Mouse (Mus musculus) liver, embryonic 16.5 days (tissue): ENCODE results near the gene Kcnj10. TPM values are rescaled to one million over a fixed set of nuclear protein-coding genes. Genes with fewer than 3 reads are reported as not detected.
A peak's percentile ranks its signal among the peaks of the same experiment; 100 is the strongest.

ENCODE experiments used
- ATAC-seq: fragments of 200-750 bp; cut with Nextera tagmentation; 2 replicates; pipeline ENCODE4 v1.8.0; 2017; ENCODE audit warnings: low read depth, mild to moderate bottlenecking, moderate number of reproducible peaks, moderate library complexity
- H3K27ac ChIP-seq: fragments of 300-500 bp; sonication (generic); 2 replicates; pipeline ENCODE4 v1.5.1; 2014; ENCODE audit warnings: mild to moderate bottlenecking, low read length
- H3K27me3 ChIP-seq: fragments of 300-500 bp; sonication (generic); 2 replicates; pipeline ENCODE4 v1.6.1; 2014; ENCODE audit warnings: low read depth, low read length, mixed read lengths; ENCODE audit not compliant: control insufficient read depth, insufficient read depth
- H3K36me3 ChIP-seq: fragments of 300-500 bp; sonication (generic); 2 replicates; pipeline ENCODE4 v1.6.1; 2014; ENCODE audit warnings: mild to moderate bottlenecking; ENCODE audit not compliant: control insufficient read depth, insufficient read depth
- H3K4me1 ChIP-seq: fragments of 300-500 bp; sonication (generic); 2 replicates; pipeline ENCODE4 v1.6.1; 2014; ENCODE audit warnings: low read depth, low read length, mixed read lengths; ENCODE audit not compliant: control insufficient read depth
- H3K4me2 ChIP-seq: fragments of 300-500 bp; sonication (generic); 2 replicates; pipeline ENCODE4 v1.6.1; 2014; ENCODE audit warnings: low read depth, low read length, mixed read lengths
- H3K4me3 ChIP-seq: fragments of 300-500 bp; sonication (generic); 2 replicates; pipeline ENCODE4 v1.5.1; 2014; ENCODE audit warnings: low read depth, mild to moderate bottlenecking, low read length
- H3K9ac ChIP-seq: fragments of 300-500 bp; sonication (generic); 2 replicates; pipeline ENCODE4 v1.6.1; 2014; ENCODE audit warnings: low read depth, low read length
- H3K9me3 ChIP-seq: fragments of 300-500 bp; sonication (generic); replicated peaks from 2 replicates; pipeline ENCODE4 v1.6.1; 2016; ENCODE audit warnings: low read length; ENCODE audit not compliant: control insufficient read depth
- WGBS: fragments of 180-500 bp; shearing (Covaris S2); extraction: QIAGEN DNeasy Blood & Tissue Kit; methylation state at CpG from one replicate; pipeline ENCODE4 v1.1.7; 2014; ENCODE audit not compliant: insufficient replicate concordance; 5-methylcytosine and 5-hydroxymethylcytosine counted together
- polyA plus RNA-seq: library from polyadenylated mRNA; unstranded; fragments of >200 nt; fragmentation: Nextera tagmentation; extraction: Ambion mirVana; gene quantifications from 2 replicates; pipeline ENCODE4 v1.2.1, GENCODE M21; 2015

Kcnj10 gene
- polyA plus RNA-seq, 1 experiment from 2014 or later, result 0.07 TPM

- Histone ChIP-seq H3K4me2 (no peak overlapping the region), H3K36me3 (no peaks in the 10 kb centered on the region), H3K9ac (no peak overlapping the region), H3K27ac (no peak overlapping the region), H3K4me1 (no peaks in the 10 kb centered on the region), H3K4me3 (no peak overlapping the region), H3K9me3 (no peaks in the 10 kb centered on the region), H3K27me3 (no peaks in the 10 kb centered on the region)
- 76% methylated on average over 2 of the region's 2 CpGs for WGBS
- ATAC-seq, result no peak
Observed at GRCm38 (mm10) chr1:172392643-172393170, 51.7 kb downstream of the Kcnj10 start.

GRCm38 (mm10) chr1:172393739-172394138 is 52.7 kb downstream of the Kcnj10 start:
- H3K9me3 ChIP-seq, result no peaks in the 10 kb centered on the region
- no peak overlapping the region for H3K4me3 ChIP-seq
- no peak overlapping the region for H3K9ac ChIP-seq
- H3K4me2 ChIP-seq, result no peak overlapping the region
- no peak overlapping the region for H3K27ac ChIP-seq
- H3K36me3 ChIP-seq, result no peaks in the 10 kb centered on the region
- no peak for ATAC-seq
- no peaks in the 10 kb centered on the region for H3K27me3 ChIP-seq
- 60% methylated on average over 8 of the region's 8 CpGs for WGBS
- no peaks in the 10 kb centered on the region for H3K4me1 ChIP-seq

- no peak for ATAC-seq
Observed at GRCm38 (mm10) chr1:172396996-172397752, 56.2 kb downstream of the Kcnj10 start.

GRCm38 (mm10) chr1:172406077-172406706 is 65.2 kb downstream of the Kcnj10 start:
- no peak overlapping the region for H3K9ac ChIP-seq

More at GRCm38 (mm10) chr1:172396996-172397752, 56.2 kb downstream of the Kcnj10 start:
- Histone ChIP-seq H3K9me3 (no peaks in the 10 kb centered on the region), H3K36me3 (no peaks in the 10 kb centered on the region), H3K9ac (no peak overlapping the region), H3K27me3 (no peaks in the 10 kb centered on the region), H3K4me3 (no peak overlapping the region), H3K4me1 (no peaks in the 10 kb centered on the region), H3K4me2 (no peak overlapping the region), H3K27ac (no peak overlapping the region)
- 40% methylated on average over 9 of the region's 9 CpGs for WGBS

GRCm38 (mm10) chr1:172408996-172409395 is 68.0 kb downstream of the Kcnj10 start:
- H3K27me3 ChIP-seq, result no peaks in the 10 kb centered on the region
- H3K9me3 ChIP-seq, result no peaks in the 10 kb centered on the region
- no peak overlapping the region for H3K4me2 ChIP-seq
- no peak overlapping the region for H3K27ac ChIP-seq
- H3K4me3 ChIP-seq, result no peak overlapping the region
- no peaks in the 10 kb centered on the region for H3K36me3 ChIP-seq
- no peaks in the 10 kb centered on the region for H3K4me1 ChIP-seq
- ATAC-seq, result no peak
- no peak overlapping the region for H3K9ac ChIP-seq
- 8% methylated on average over 6 of the region's 6 CpGs for WGBS

More at GRCm38 (mm10) chr1:172406077-172406706, 65.2 kb downstream of the Kcnj10 start:
- no peak overlapping the region for H3K4me3 ChIP-seq
- no peaks in the 10 kb centered on the region for H3K27me3 ChIP-seq
- H3K9me3 ChIP-seq, result no peaks in the 10 kb centered on the region
- no peaks in the 10 kb centered on the region for H3K36me3 ChIP-seq
- ATAC-seq, result no peak
- 45% methylated on average over 16 of the region's 16 CpGs for WGBS
- H3K27ac ChIP-seq, result no peak overlapping the region
- H3K4me1 ChIP-seq, result no peaks in the 10 kb centered on the region
- H3K4me2 ChIP-seq, result no peak overlapping the region

GRCm38 (mm10) chr1:172409431-172409830 is 68.4 kb downstream of the Kcnj10 start:
- Histone ChIP-seq H3K36me3 (no peaks in the 10 kb centered on the region), H3K4me2 (no peak overlapping the region), H3K4me3 (no peak overlapping the region), H3K9ac (no peak overlapping the region), H3K9me3 (no peaks in the 10 kb centered on the region), H3K4me1 (no peaks in the 10 kb centered on the region), H3K27ac (no peak overlapping the region), H3K27me3 (no peaks in the 10 kb centered on the region)
- no peak for ATAC-seq
- 11% methylated on average over 5 of the region's 5 CpGs for WGBS

GRCm38 (mm10) chr1:172410806-172411205 is 69.8 kb downstream of the Kcnj10 start:
- H3K27me3 ChIP-seq, result no peaks in the 10 kb centered on the region
- H3K9me3 ChIP-seq, result no peaks in the 10 kb centered on the region
- no peak for ATAC-seq
- no peak overlapping the region for H3K4me3 ChIP-seq
- no peak overlapping the region for H3K4me2 ChIP-seq
- no peak overlapping the region for H3K27ac ChIP-seq
- 4% methylated on average over 4 of the region's 4 CpGs for WGBS
- H3K36me3 ChIP-seq, result no peaks in the 10 kb centered on the region
- no peak overlapping the region for H3K9ac ChIP-seq
- H3K4me1 ChIP-seq, result no peaks in the 10 kb centered on the region

- Histone ChIP-seq H3K36me3 (no peaks in the 10 kb centered on the region), H3K4me3 (no peak overlapping the region), H3K27me3 (no peaks in the 10 kb centered on the region), H3K4me2 (no peak overlapping the region), H3K4me1 (no peaks in the 10 kb centered on the region), H3K9ac (no peak overlapping the region), H3K27ac (no peak overlapping the region), H3K9me3 (no peaks in the 10 kb centered on the region)
- 0% methylated on average over 5 of the region's 5 CpGs for WGBS
- ATAC-seq, result peak; percentile 21; the same call in 1 of the 2 replicates
Observed at GRCm38 (mm10) chr1:172412204-172412603, 71.2 kb downstream of the Kcnj10 start.
